Mouse (Mus musculus) forebrain, postnatal 0 days (tissue): ENCODE data around the gene Slc16a13. TPM values are rescaled to one million over a fixed set of nuclear protein-coding genes. Genes with fewer than 3 reads are reported as not detected.

Source experiments
- ATAC-seq: fragments of 200-750 bp; cut with Nextera tagmentation; 2 replicates; pipeline ENCODE4 v1.8.0; 2017; ENCODE audit warnings: mild to moderate bottlenecking, moderate library complexity
- DNase-seq: peaks from one replicate; pipeline ENCODE4 v3.0.0-alpha.2; 2015
- H3K27ac ChIP-seq: fragments of 300-500 bp; sonication (generic); 2 replicates; pipeline ENCODE4 v1.5.1; 2014; ENCODE audit warnings: low read depth, mild to moderate bottlenecking, antibody characterized with exemption, low read length, moderate library complexity, mixed read lengths
- H3K27me3 ChIP-seq: fragments of 300-500 bp; sonication (generic); 2 replicates; pipeline ENCODE4 v1.6.1; 2014; ENCODE audit warnings: mild to moderate bottlenecking, low read length, mixed read lengths; ENCODE audit not compliant: insufficient read depth
- H3K36me3 ChIP-seq: fragments of 300-500 bp; sonication (generic); 2 replicates; pipeline ENCODE4 v1.6.1; 2014; ENCODE audit warnings: mild to moderate bottlenecking, moderate library complexity; ENCODE audit not compliant: insufficient read depth
- H3K4me1 ChIP-seq: fragments of 300-500 bp; sonication (generic); 2 replicates; pipeline ENCODE4 v1.6.1; 2014; ENCODE audit warnings: antibody characterized with exemption; ENCODE audit not compliant: insufficient read depth
- H3K4me2 ChIP-seq: fragments of 300-500 bp; sonication (generic); 2 replicates; pipeline ENCODE4 v1.6.1; 2014; ENCODE audit warnings: low read depth, mild to moderate bottlenecking, moderate library complexity
- H3K4me3 ChIP-seq: fragments of 300-500 bp; sonication (generic); 2 replicates; pipeline ENCODE4 v1.5.1; 2014; ENCODE audit warnings: low read depth, low read length, mixed read lengths
- H3K9ac ChIP-seq: fragments of 300-500 bp; sonication (generic); 2 replicates; pipeline ENCODE4 v1.6.1; 2014; ENCODE audit warnings: mild to moderate bottlenecking
- H3K9me3 ChIP-seq: fragments of 300-500 bp; sonication (generic); 2 replicates; pipeline ENCODE4 v1.6.1; 2016; ENCODE audit warnings: low read length
- CTCF ChIP-seq: sonication (generic); IDR thresholded peaks from 2 replicates; pipeline ENCODE4 v1.5.1; 2016; ENCODE audit warnings: antibody characterized with exemption, control low read depth, low read depth
- WGBS: fragments of 180-500 bp; shearing (Covaris S2); extraction: QIAGEN DNeasy Blood & Tissue Kit; methylation state at CpG from one replicate; pipeline ENCODE4 v1.1.7; 2014; 5-methylcytosine and 5-hydroxymethylcytosine counted together
- polyA plus RNA-seq: library from polyadenylated mRNA; unstranded; fragments of >200 nt; fragmentation: Nextera tagmentation; extraction: Ambion mirVana; gene quantifications from 2 replicates; pipeline ENCODE4 v1.2.1, GENCODE M21; 2015
- total RNA-seq: library from RNA; depleted of rRNA; stranded (reverse); fragments of >200 nt; gene quantifications from 2 replicates; pipeline ENCODE4 v1.2.3, GENCODE M21; 2014

Gene Slc16a13
- total and polyA plus RNA-seq, 2 experiments from 2014 or later: 9.6 to 10.9 TPM

DNA sequence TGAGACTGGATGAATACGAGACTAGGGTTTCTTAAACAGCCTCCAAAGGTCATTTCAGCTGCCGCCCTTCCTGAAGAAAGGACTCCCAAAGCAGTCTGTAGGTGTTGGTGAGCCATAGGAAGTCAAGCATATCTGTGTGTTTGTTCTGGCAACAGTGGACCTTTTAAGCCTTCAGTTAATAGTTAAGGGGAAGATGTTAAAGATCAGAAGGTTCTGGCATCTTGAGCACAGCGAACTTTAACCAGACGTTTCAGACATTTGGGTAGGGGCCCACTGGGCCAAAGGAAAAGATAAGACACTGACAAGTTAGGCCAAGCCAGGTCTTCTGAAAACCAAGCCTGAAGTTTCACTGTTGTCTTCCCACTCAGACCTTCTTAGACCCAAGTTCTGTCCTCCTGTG, 2.8 kb downstream of the Slc16a13 start:
- H3K4me2 ChIP-seq: no peak overlapping the region
- no peak for TF ChIP-seq CTCF
- H3K4me3 ChIP-seq: no peak overlapping the region
- no peak for DNase-seq
- ATAC-seq: no peak
- whole genome bisulfite sequencing: 91% methylated on average over 4 of the region's 4 CpGs
- H3K36me3 ChIP-seq: peaks cover 7% of the 10 kb centered on the region
- H3K9me3 ChIP-seq: no peaks in the 10 kb centered on the region
- H3K9ac ChIP-seq: no peak overlapping the region
- peaks cover 20% of the 10 kb centered on the region for H3K27me3 ChIP-seq
- H3K27ac ChIP-seq: no peak overlapping the region
- H3K4me1 ChIP-seq: peaks cover 38% of the 10 kb centered on the region

GRCm38 (mm10) chr11:70216103-70216502, 4.8 kb downstream of the Slc16a13 start:
- H3K27me3 ChIP-seq: peaks cover 23% of the 10 kb centered on the region
- ATAC-seq (no peak), DNase-seq (no peak)
- no peak overlapping the region for H3K4me2 ChIP-seq
- H3K36me3 ChIP-seq: peaks cover 7% of the 10 kb centered on the region
- no peak overlapping the region for H3K9ac ChIP-seq
- WGBS: 50% methylated on average over 3 of the region's 3 CpGs
- H3K27ac ChIP-seq: no peak overlapping the region
- TF ChIP-seq CTCF: no peak
- H3K4me3 ChIP-seq: no peak overlapping the region
- no peaks in the 10 kb centered on the region for H3K9me3 ChIP-seq
- peaks cover 27% of the 10 kb centered on the region for H3K4me1 ChIP-seq

DNA sequence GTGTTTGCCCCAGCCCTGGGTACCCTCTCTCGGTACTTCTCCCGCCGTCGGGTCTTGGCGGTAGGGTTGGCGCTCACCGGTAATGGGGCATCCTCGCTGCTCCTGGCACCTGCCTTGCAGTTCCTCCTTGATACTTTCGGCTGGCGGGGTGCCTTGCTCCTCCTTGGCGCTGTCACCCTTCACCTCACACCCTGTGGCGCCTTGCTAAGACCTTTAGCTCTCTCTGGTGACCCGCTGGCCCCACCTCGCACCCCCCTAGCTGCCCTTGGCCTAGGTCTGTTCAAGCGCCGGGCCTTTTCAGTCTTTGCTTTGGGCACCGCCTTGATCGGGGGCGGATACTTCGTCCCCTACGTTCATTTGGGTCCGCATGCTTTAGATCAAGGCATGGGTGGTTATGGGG, 5.6 kb downstream of the Slc16a13 start:
- H3K9ac ChIP-seq: no peak overlapping the region
- ATAC-seq (no peak), DNase-seq (no peak)
- H3K27me3 ChIP-seq: peaks cover 23% of the 10 kb centered on the region
- TF ChIP-seq CTCF: no peak
- 14% methylated on average over 22 of the region's 22 CpGs for WGBS
- H3K4me1 ChIP-seq: peaks cover 27% of the 10 kb centered on the region
- H3K27ac ChIP-seq: no peak overlapping the region
- H3K4me2 ChIP-seq: peak overlapping the region; percentile 80; the same call in 1 of the 2 replicates
- peaks cover 7% of the 10 kb centered on the region for H3K36me3 ChIP-seq
- no peaks in the 10 kb centered on the region for H3K9me3 ChIP-seq
- no peak overlapping the region for H3K4me3 ChIP-seq

GRCm38 (mm10) chr11:70214856-70215209, 6.0 kb downstream of the Slc16a13 start:
- WGBS: 7% methylated on average over 18 of the region's 18 CpGs
- ATAC-seq (no peak), DNase-seq (no peak)
- H3K27me3 ChIP-seq: peaks cover 23% of the 10 kb centered on the region
- no peak for TF ChIP-seq CTCF
- H3K27ac ChIP-seq: no peak overlapping the region
- no peak overlapping the region for H3K9ac ChIP-seq
- H3K36me3 ChIP-seq: peaks cover 7% of the 10 kb centered on the region
- no peaks in the 10 kb centered on the region for H3K9me3 ChIP-seq
- H3K4me1 ChIP-seq: peaks cover 25% of the 10 kb centered on the region
- peak overlapping the region; percentile 80 for H3K4me2 ChIP-seq
- H3K4me3 ChIP-seq: peak overlapping the region; percentile 41

- TF ChIP-seq CTCF: no peak
- DNase-seq: peak; percentile 44
- H3K27ac ChIP-seq: no peak overlapping the region
Measured at GRCm38 (mm10) chr11:70214191-70214855, 6.5 kb downstream of the Slc16a13 start.

DNA sequence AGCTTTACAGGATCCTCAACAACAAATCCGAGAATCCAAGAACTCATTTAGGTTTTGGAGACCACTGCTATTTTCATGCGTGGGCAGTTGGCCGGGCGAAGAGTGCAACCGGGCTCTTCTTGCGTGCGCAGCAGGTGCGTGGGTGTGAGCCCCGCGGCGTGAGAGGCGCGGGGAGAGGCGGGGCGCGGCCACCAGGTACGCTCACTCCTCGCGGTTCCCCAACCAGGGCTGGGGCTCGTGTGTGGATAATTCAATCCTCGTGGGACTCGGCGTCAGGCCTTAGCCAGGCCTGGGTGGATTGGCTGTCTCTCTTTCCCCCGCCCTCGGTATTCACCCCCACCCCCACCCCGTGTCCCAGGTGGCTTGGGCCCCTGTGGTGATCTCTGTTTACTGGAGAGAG, 7.1 kb downstream of the Slc16a13 start:
- no peaks in the 10 kb centered on the region for H3K9me3 ChIP-seq
- H3K4me3 ChIP-seq: peak overlapping the region; percentile 41
- 5% methylated on average over 26 of the region's 26 CpGs for WGBS
- H3K36me3 ChIP-seq: peaks cover 7% of the 10 kb centered on the region
- no peak for TF ChIP-seq CTCF
- peak; percentile 32 for ATAC-seq
- peaks cover 14% of the 10 kb centered on the region for H3K4me1 ChIP-seq
- H3K27ac ChIP-seq: no peak overlapping the region
- peak; percentile 27 for DNase-seq
- peak overlapping the region; percentile 80 for H3K4me2 ChIP-seq
- peaks cover 23% of the 10 kb centered on the region for H3K27me3 ChIP-seq
- peak overlapping the region; percentile 54 for H3K9ac ChIP-seq

More at GRCm38 (mm10) chr11:70214191-70214855, 6.5 kb downstream of the Slc16a13 start:
- WGBS: 4% methylated on average over 46 of the region's 46 CpGs
- Histone ChIP-seq H3K9me3 (no peaks in the 10 kb centered on the region), H3K4me1 (peaks cover 19% of the 10 kb centered on the region), H3K4me2 (peak overlapping the region; percentile 80), H3K9ac (peak overlapping the region; percentile 54), H3K4me3 (peak overlapping the region; percentile 41), H3K36me3 (peaks cover 7% of the 10 kb centered on the region), H3K27me3 (peaks cover 23% of the 10 kb centered on the region)
- ATAC-seq: peak; percentile 28; the same call in 1 of the 2 replicates

DNA sequence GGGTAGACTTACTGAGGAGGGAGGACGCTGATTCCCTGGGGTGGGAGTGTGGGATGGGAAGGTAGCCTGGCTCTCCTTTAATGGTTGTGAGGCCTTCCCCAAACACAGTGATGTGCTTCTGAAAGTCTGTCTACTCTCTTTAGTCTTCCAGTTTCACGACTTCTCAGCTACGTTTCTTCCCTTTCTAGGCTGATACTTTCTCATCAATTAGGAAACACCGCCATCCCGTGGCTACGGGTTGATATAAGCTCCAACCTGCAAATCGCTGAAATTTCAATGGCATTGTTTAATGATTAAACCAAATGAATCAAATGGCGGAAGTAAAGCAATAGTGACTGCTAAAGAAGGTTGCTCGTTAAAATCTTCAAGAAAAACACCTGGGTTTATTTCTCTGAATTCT, 8.0 kb downstream of the Slc16a13 start:
- WGBS: 10% methylated on average over 9 of the region's 9 CpGs
- Histone ChIP-seq H3K27me3 (peaks cover 23% of the 10 kb centered on the region), H3K9ac (no peak overlapping the region), H3K4me3 (peak overlapping the region; percentile 41; the same call in 1 of the 2 replicates), H3K27ac (no peak overlapping the region), H3K4me2 (peak overlapping the region; percentile 80; the same call in 1 of the 2 replicates), H3K9me3 (no peaks in the 10 kb centered on the region), H3K36me3 (peaks cover 7% of the 10 kb centered on the region), H3K4me1 (peaks cover 12% of the 10 kb centered on the region)
- DNase-seq: peak; percentile 88
- ATAC-seq: peak; percentile 68; the same call in 1 of the 2 replicates
- peak; percentile 81 for TF ChIP-seq CTCF
